Mouse (Mus musculus): ENCODE measurements at regions not wholly inside any gene's neighbourhood (a gene's known extent, or its start where the extent isn't known, plus 50 kb on each side); places are given as distances from the start of the nearest gene placed in this dataset.

DNA sequence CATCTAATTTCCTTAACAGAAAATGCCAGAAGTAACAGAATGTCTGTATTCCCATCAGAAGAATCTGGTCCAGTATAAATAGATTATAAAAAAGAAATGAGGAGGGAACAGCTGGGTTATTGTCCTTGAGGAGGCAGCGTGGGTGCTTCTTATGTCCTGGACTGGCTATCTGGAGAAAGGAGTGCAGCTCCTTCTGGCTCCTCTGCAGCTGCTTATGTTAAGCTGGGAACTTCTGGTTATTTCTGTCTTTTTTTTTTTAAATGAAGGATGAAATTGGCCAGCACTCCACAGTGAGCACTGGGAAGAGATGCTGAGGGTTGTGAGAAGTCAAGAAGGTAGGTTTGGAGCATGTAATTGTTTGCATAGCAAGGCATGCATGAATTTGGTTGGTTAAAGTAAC lies 441.5 kb downstream of the Ebf1 start:
- no peak for DNase-seq

GRCm38 (mm10) chr11:45066592-45066991 lies 449.5 kb downstream of the Ebf1 start:
- DNase-seq = no peak

DNA sequence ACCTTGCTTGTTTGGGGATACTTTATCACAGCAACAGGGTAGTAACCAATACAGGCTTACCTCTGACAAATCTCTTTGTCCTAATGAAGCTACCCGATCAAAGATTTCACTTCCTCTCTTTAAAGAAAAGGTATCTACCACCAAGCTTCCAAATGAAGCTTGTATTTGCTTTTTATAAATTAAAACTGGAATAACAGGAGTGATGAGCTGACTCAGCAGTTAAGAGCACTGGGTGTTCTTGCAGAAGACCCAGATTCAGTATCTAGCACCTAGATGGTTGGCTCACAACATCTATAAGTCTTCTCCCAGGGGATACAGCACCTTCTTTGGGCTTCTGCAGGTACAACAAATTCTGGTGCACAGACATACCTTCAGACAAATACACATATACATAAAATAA lies 453.2 kb downstream of the Ebf1 start:
- DNase-seq = no peak

GRCm38 (mm10) chr11:45071195-45071594 lies 454.1 kb downstream of the Ebf1 start:
- no peak for DNase-seq

- no peak for DNase-seq
These were observed 467.5 kb downstream of the Ebf1 start for GRCm38 (mm10) chr11:45084506-45085037.

DNA sequence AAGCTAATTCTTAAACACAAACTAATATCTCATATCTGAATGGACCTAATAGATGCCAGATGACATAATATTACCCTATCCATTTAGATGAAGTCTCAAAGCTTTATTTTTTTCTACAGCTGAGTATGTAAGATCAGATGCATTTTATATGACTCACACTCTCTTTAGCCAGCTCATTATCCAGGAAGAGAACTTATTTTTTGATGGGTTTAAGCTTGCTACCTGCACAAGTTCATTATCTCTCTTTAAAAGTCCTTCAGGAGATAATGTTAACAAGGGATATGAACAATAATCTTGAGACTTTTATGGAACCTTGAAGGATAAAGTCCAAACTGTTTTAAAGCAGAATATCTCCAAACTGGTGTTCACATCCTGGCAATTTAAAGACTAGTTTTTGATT lies 468.0 kb downstream of the Ebf1 start:
- no peak for DNase-seq

- no peak for DNase-seq
These were observed 470.2 kb downstream of the Ebf1 start for GRCm38 (mm10) chr11:45087186-45087915.

DNA sequence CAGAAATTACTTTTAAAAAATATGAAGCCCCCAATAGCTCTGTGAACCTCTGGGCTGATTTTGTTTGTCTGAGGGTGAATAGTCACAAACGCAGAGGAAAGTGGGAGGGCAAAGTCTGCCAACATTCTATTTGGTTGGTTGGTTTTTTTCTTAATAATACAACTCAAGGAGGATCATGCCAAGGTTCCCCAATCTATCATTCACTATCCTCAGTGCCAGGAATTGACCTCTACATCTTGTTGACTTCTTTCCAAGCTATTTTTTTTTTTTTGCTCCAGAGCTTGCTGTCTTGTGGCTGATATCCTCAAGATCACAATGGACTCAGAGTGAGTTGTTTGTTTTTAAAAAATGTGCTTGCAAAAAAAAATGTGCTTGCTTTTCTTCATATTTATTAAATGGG lies 471.2 kb downstream of the Ebf1 start:
- no peak for DNase-seq

- no peak for DNase-seq
These were observed 472.4 kb downstream of the Ebf1 start for GRCm38 (mm10) chr11:45089561-45089960.

DNA sequence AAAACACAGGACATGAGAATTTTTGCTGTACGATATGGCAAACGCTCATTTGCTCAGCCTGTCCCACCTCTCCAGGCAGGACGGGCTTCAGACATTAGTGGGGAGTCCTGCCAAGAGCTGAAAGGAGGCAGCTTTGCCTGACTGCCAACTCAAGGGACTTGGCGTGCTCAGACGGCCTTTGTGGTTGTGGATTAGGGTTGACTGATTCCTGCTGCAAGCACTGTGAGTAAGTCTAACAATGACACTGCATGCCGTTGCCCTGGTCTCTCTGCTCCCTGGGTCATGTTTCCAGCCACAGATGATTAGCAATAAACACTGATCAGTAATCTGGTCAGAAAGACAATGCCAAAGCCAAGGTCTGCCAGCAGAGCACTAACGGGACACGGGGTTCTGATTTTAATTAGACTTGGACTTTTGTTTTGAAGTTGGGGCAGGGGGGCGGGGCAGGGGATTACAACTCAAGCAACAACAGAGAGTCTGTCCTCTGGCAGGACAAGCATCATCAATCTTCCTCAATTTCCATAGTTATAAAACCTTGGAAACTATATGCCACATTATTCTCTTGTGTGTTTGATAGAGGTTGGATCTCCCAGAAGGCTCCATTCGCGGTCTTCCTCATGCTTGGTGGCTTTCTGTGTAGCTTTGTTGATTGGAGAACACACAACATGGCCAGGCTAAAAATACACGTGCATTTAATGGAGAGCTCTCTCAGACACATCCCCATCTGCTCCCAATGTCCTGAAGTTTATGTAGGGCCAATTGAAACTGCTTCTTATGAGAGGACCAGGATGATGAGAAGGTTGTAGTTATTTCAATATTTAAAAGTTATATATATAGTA lies 486.6 kb downstream of the Ebf1 start:
- DNase-seq = peak; percentile 8

GRCm38 (mm10) chr11:45116702-45117101 lies 499.6 kb downstream of the Ebf1 start:
- DNase-seq = no peak

DNA sequence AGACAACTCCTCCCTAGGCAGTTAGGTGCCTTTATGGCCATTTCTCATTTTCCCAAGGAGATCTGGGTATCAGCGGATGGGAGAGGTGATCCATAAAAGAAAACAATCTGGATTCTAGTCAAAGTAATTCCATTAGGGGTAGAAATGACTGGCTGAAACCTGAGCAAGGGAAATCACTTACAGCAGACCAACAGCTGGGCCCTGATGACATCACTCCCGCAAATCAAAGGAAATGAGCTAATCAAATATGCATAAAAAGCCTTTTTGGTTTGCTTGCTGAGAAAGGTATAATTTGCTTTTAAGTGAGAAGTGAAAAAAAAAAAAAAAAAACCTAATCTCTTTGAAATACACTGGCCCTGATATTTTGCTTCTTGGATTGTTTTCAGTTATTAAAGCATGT lies 506.2 kb downstream of the Ebf1 start:
- DNase-seq = no peak

GRCm38 (mm10) chr11:45136781-45137180 lies 519.7 kb downstream of the Ebf1 start:
- DNase-seq = no peak

- no peak for DNase-seq
These were observed 521.3 kb downstream of the Ebf1 start for GRCm38 (mm10) chr11:45138351-45138975.

- no peak for DNase-seq
These were observed 523.4 kb downstream of the Ebf1 start for GRCm38 (mm10) chr11:45140490-45140889.

- no peak for DNase-seq
These were observed 537.0 kb downstream of the Ebf1 start for GRCm38 (mm10) chr11:45154070-45154469.

GRCm38 (mm10) chr11:45154497-45154896 lies 537.4 kb downstream of the Ebf1 start:
- DNase-seq = no peak

DNA sequence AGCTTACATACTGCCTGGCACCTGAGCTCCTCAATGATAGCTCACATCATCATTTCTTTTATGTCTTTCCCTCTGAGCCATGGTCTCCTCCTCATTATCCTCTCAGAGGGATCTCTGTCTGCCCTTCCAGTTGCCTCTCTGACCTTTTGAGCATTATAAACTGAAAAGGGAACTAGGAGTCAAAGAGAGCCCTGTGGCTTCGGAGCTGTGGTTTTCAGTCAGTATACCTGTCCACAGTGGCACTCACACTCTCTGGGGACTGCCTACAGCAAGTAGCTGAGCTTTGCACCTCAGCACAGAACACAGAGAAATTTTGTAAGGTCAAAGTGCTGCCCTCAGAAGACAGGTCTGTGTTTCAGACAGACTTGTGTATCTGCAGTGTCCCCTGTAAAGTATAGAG lies 538.7 kb downstream of the Ebf1 start:
- DNase-seq = no peak

GRCm38 (mm10) chr11:45158282-45158681 lies 541.2 kb downstream of the Ebf1 start:
- DNase-seq = no peak

DNA sequence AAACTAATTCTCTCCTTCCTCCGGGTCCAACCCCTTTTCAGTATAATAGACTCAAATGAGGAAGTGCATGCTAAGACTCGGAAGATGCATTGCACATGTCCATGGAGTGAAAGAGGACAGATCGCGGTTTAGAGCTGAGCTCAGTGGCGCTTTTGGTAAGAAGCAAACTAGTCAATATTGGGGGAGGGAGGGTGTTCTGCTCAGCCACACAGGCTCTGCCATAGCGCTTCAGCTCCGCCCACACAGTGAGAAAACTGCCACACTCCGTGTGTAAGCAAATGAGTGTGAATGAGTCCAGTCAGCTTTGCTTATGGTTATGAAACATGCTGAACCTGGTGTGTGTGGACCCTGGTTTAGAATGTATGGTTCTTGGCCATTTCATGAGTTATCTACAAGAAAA lies 543.8 kb downstream of the Ebf1 start:
- DNase-seq = no peak

DNA sequence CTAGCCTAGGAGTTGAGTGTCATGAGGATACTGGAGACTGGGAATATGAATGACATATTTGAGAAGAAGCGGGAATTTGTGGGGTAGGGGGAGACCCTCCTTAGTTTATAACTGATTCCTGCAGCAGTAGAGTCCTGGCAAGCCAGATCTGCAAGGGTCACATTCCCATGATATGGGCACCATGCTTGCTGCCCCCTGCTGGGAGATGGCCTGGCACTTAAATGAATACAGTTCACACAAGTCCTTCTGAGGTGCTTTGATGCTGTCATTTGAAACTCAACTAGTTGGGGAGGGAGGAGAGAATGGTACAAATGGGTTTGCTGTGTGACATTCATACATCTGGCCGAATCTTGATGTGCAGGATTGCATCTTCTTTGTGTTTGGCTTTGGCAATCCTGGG lies 556.4 kb downstream of the Ebf1 start:
- DNase-seq = no peak

DNA sequence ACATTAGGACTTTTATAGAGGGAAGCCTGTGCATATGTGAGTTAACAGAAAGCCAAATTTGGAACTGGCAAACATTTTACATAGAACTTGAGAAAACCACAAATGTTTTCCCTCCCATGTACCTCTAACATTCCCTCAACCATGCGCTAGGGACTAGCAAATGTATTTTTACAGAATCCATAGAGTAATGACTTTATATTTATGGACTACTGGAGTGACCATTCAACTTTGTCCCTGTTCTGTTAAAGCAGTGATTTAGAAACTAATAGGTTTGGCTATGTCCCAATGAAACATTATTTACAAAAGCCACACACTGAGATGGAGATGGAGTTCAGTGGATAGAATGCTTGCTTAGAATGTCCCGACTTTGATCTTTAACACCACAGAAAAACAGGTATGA lies 557.0 kb downstream of the Ebf1 start:
- no peak for DNase-seq

All from lung, postnatal 14 days (tissue).